17 mouse cellular contexts compared by ENCODE assay signal in genomic region chr1:40109736-40110135, GRCm38 (mm10). TPM values are rescaled to one million over a fixed set of nuclear protein-coding genes. Genes with fewer than 3 reads are reported as not detected.
"Had no signal": no experiment of that assay in that cellular context is flagged by ENCODE, and none has a peak within 500 bp of the region (broad histone marks: within the 10 kb centered on the region; RNA-seq: fewer than 3 reads in every experiment).

No protein-coding gene starts in this region.

- H3K9me3 ChIP-seq: limb, embryonic 13.5 days; midbrain, embryonic 10.5 days; neural tube, embryonic 15.5 days had no signal

- H3K4me3 ChIP-seq: layer of hippocampus, adult 2 months; limb, embryonic 13.5 days; midbrain, embryonic 10.5 days; myocyte; neural tube, embryonic 15.5 days had no signal

- H3K9ac ChIP-seq: limb, embryonic 13.5 days; liver, embryonic 14.5 days; neural tube, embryonic 15.5 days had no signal

- H3K36me3 ChIP-seq: limb, embryonic 13.5 days; midbrain, embryonic 10.5 days; neural tube, embryonic 15.5 days had no signal

- H3K27me3 ChIP-seq: limb, embryonic 13.5 days; neural tube, embryonic 15.5 days had no signal

- H3K4me1 ChIP-seq: midbrain, embryonic 10.5 days; neural tube, embryonic 15.5 days had no signal

- DNase-seq: kidney, postnatal 10 days; kidney, postnatal 4 days; left cerebral cortex, postnatal 4 days; lung, adult 18-20 months; lung, postnatal 4 days; midbrain, embryonic 14.5 days; right cerebral cortex, postnatal 4 days; thymus, postnatal 14 days had no signal

- H3K27ac ChIP-seq: layer of hippocampus, adult 2 months; limb, embryonic 13.5 days; liver, embryonic 14.5 days; midbrain, embryonic 10.5 days; neural tube, embryonic 15.5 days had no signal

- H3K4me2 ChIP-seq: limb, embryonic 13.5 days; neural tube, embryonic 15.5 days had no signal

RNA-seq across cellular contexts. Expression of gene Il1r2, which starts 35.9 kb away (rescaled TPM):
- total RNA-seq: layer of hippocampus, adult 2 months; liver, adult 2 months had no signal
- polyA plus RNA-seq: kidney, embryonic 14.5 days; neural tube, embryonic 11.5 days had no signal
